Mouse (Mus musculus) lung, embryonic 15.5 days (tissue): ENCODE results near the gene Slc22a12. TPM values are rescaled to one million over a fixed set of nuclear protein-coding genes. Genes with fewer than 3 reads are reported as not detected.

Source experiments
- ATAC-seq: fragments of 200-750 bp; cut with Nextera tagmentation; 2 replicates; pipeline ENCODE4 v1.8.0; 2017; ENCODE audit warnings: moderate number of reproducible peaks, borderline replicate concordance; ENCODE audit not compliant: low FRiP score, low TSS enrichment; ENCODE audit errors: extremely low read depth
- H3K27ac ChIP-seq: fragments of 300-500 bp; sonication (generic); 2 replicates; pipeline ENCODE4 v1.5.1; 2015; ENCODE audit warnings: moderate library complexity, mild to moderate bottlenecking, inconsistent platforms
- H3K27me3 ChIP-seq: fragments of 300-500 bp; sonication (generic); 2 replicates; pipeline ENCODE4 v1.6.1; 2015; ENCODE audit warnings: inconsistent platforms
- H3K36me3 ChIP-seq: fragments of 300-500 bp; sonication (generic); 2 replicates; pipeline ENCODE4 v1.6.1; 2015; ENCODE audit warnings: inconsistent platforms
- H3K4me1 ChIP-seq: fragments of 300-500 bp; sonication (generic); 2 replicates; pipeline ENCODE4 v1.6.1; 2015; ENCODE audit warnings: inconsistent platforms
- H3K4me2 ChIP-seq: fragments of 300-500 bp; sonication (generic); 2 replicates; pipeline ENCODE4 v1.6.1; 2015; ENCODE audit warnings: inconsistent platforms, mild to moderate bottlenecking, moderate library complexity
- H3K4me3 ChIP-seq: fragments of 300-500 bp; sonication (generic); 2 replicates; pipeline ENCODE4 v1.5.1; 2015; ENCODE audit warnings: mild to moderate bottlenecking, inconsistent platforms
- H3K9ac ChIP-seq: fragments of 300-500 bp; sonication (generic); 2 replicates; pipeline ENCODE4 v1.6.1; 2015; ENCODE audit warnings: inconsistent platforms
- H3K9me3 ChIP-seq: fragments of 300-500 bp; sonication (generic); 2 replicates; pipeline ENCODE4 v1.6.1; 2016; ENCODE audit warnings: inconsistent platforms
- WGBS: fragments of 180-500 bp; shearing (Covaris S2); methylation state at CpG from one replicate; pipeline ENCODE4 v1.1.7; 2015; 5-methylcytosine and 5-hydroxymethylcytosine counted together
- polyA plus RNA-seq: library from polyadenylated mRNA; unstranded; fragments of >200 nt; fragmentation: Nextera tagmentation; extraction: Ambion mirVana; gene quantifications from 2 replicates; pipeline ENCODE4 v1.2.1, GENCODE M21; 2015

Slc22a12 gene
- polyA plus RNA-seq, result 0.11 TPM in 1 of 2 replicates, not detected in the other

GRCm38 (mm10) chr19:6542367-6543034, at the start of gene Slc22a12:
Gene Slc22a12, minus strand, starts transcription at chr19:6543032.
- Histone ChIP-seq H3K27me3 (no peaks in the 10 kb centered on the region), H3K4me2 (no peak within 1 kb of the TSS), H3K36me3 (no peaks in the 10 kb centered on the region), H3K4me1 (no peaks in the 10 kb centered on the region), H3K9ac (no peak within 1 kb of the TSS), H3K9me3 (no peaks in the 10 kb centered on the region), H3K4me3 (no peak within 1 kb of the TSS), H3K27ac (no peak within 1 kb of the TSS)
- no peak for ATAC-seq
- WGBS, result 85% methylated on average over 16 of the region's 16 CpGs

GRCm38 (mm10) chr19:6572001-6572400, 29.2 kb upstream of the Slc22a12 start:
- Histone ChIP-seq H3K9ac (no peak overlapping the region), H3K4me3 (no peak overlapping the region), H3K27me3 (no peaks in the 10 kb centered on the region), H3K27ac (no peak overlapping the region), H3K9me3 (no peaks in the 10 kb centered on the region), H3K4me1 (no peaks in the 10 kb centered on the region), H3K4me2 (no peak overlapping the region), H3K36me3 (no peaks in the 10 kb centered on the region)
- WGBS, result 25% methylated on average over 4 of the region's 4 CpGs
- no peak for ATAC-seq

- no peak for ATAC-seq
These were observed 28.6 kb upstream of the Slc22a12 start for GRCm38 (mm10) chr19:6571476-6571875.

GRCm38 (mm10) chr19:6569561-6569960, 26.7 kb upstream of the Slc22a12 start:
- H3K36me3 ChIP-seq, result no peaks in the 10 kb centered on the region
- H3K4me2 ChIP-seq, result no peak overlapping the region
- H3K9me3 ChIP-seq, result no peaks in the 10 kb centered on the region
- WGBS, result 33% methylated on average over 5 of the region's 5 CpGs
- no peak overlapping the region for H3K9ac ChIP-seq
- no peaks in the 10 kb centered on the region for H3K27me3 ChIP-seq
- H3K4me3 ChIP-seq, result no peak overlapping the region
- ATAC-seq, result no peak
- no peak overlapping the region for H3K27ac ChIP-seq
- no peaks in the 10 kb centered on the region for H3K4me1 ChIP-seq

More at GRCm38 (mm10) chr19:6571476-6571875, 28.6 kb upstream of the Slc22a12 start:
- H3K4me3 ChIP-seq, result no peak overlapping the region
- 65% methylated on average over 5 of the region's 5 CpGs for WGBS
- H3K4me2 ChIP-seq, result no peak overlapping the region
- H3K9ac ChIP-seq, result no peak overlapping the region
- no peaks in the 10 kb centered on the region for H3K4me1 ChIP-seq
- no peak overlapping the region for H3K27ac ChIP-seq
- no peaks in the 10 kb centered on the region for H3K36me3 ChIP-seq
- no peaks in the 10 kb centered on the region for H3K27me3 ChIP-seq
- H3K9me3 ChIP-seq, result no peaks in the 10 kb centered on the region

GRCm38 (mm10) chr19:6569021-6569420, 26.2 kb upstream of the Slc22a12 start:
- no peaks in the 10 kb centered on the region for H3K4me1 ChIP-seq
- H3K4me2 ChIP-seq, result no peak overlapping the region
- H3K9me3 ChIP-seq, result no peaks in the 10 kb centered on the region
- H3K4me3 ChIP-seq, result no peak overlapping the region
- H3K27me3 ChIP-seq, result no peaks in the 10 kb centered on the region
- no peaks in the 10 kb centered on the region for H3K36me3 ChIP-seq
- H3K27ac ChIP-seq, result no peak overlapping the region
- 77% methylated on average over 5 of the region's 5 CpGs for WGBS
- no peak overlapping the region for H3K9ac ChIP-seq
- ATAC-seq, result no peak

- no peaks in the 10 kb centered on the region for H3K27me3 ChIP-seq
- H3K4me1 ChIP-seq, result no peaks in the 10 kb centered on the region
- H3K27ac ChIP-seq, result no peak overlapping the region
- no peaks in the 10 kb centered on the region for H3K9me3 ChIP-seq
- no peak for ATAC-seq
- WGBS, result 86% methylated on average over 2 of the region's 2 CpGs
- H3K4me2 ChIP-seq, result no peak overlapping the region
- no peak overlapping the region for H3K4me3 ChIP-seq
- H3K9ac ChIP-seq, result no peak overlapping the region
- H3K36me3 ChIP-seq, result no peaks in the 10 kb centered on the region
These were observed 23.6 kb upstream of the Slc22a12 start for GRCm38 (mm10) chr19:6566450-6566849.

GRCm38 (mm10) chr19:6565136-6565535, 22.3 kb upstream of the Slc22a12 start:
- 86% methylated on average over 6 of the region's 6 CpGs for WGBS
- no peaks in the 10 kb centered on the region for H3K36me3 ChIP-seq
- H3K4me2 ChIP-seq, result no peak overlapping the region
- H3K27me3 ChIP-seq, result no peaks in the 10 kb centered on the region
- H3K27ac ChIP-seq, result no peak overlapping the region
- no peaks in the 10 kb centered on the region for H3K9me3 ChIP-seq
- no peak overlapping the region for H3K4me3 ChIP-seq
- ATAC-seq, result no peak
- no peak overlapping the region for H3K9ac ChIP-seq
- H3K4me1 ChIP-seq, result no peaks in the 10 kb centered on the region

- H3K4me3 ChIP-seq, result no peak overlapping the region
- no peak overlapping the region for H3K4me2 ChIP-seq
- H3K9me3 ChIP-seq, result no peaks in the 10 kb centered on the region
- no peaks in the 10 kb centered on the region for H3K36me3 ChIP-seq
- ATAC-seq, result no peak
- 74% methylated on average over 7 of the region's 7 CpGs for WGBS
- H3K9ac ChIP-seq, result no peak overlapping the region
- H3K27ac ChIP-seq, result no peak overlapping the region
- H3K27me3 ChIP-seq, result no peaks in the 10 kb centered on the region
- H3K4me1 ChIP-seq, result no peaks in the 10 kb centered on the region
These were observed 17.5 kb upstream of the Slc22a12 start for GRCm38 (mm10) chr19:6560246-6560815.

- H3K9me3 ChIP-seq, result no peaks in the 10 kb centered on the region
- H3K27me3 ChIP-seq, result no peaks in the 10 kb centered on the region
- no peak overlapping the region for H3K27ac ChIP-seq
- WGBS, result 53% methylated on average over 4 of the region's 4 CpGs
- no peak for ATAC-seq
- H3K4me3 ChIP-seq, result no peak overlapping the region
- H3K4me2 ChIP-seq, result no peak overlapping the region
- H3K36me3 ChIP-seq, result no peaks in the 10 kb centered on the region
- no peaks in the 10 kb centered on the region for H3K4me1 ChIP-seq
- H3K9ac ChIP-seq, result no peak overlapping the region
These were observed 16.7 kb upstream of the Slc22a12 start for GRCm38 (mm10) chr19:6559576-6559975.

- Histone ChIP-seq H3K4me3 (no peak overlapping the region), H3K36me3 (no peaks in the 10 kb centered on the region), H3K4me1 (peaks cover 11% of the 10 kb centered on the region; the same call in 1 of the 2 replicates), H3K9me3 (no peaks in the 10 kb centered on the region), H3K4me2 (no peak overlapping the region), H3K27ac (peak overlapping the region; percentile 21), H3K27me3 (no peaks in the 10 kb centered on the region), H3K9ac (no peak overlapping the region)
- ATAC-seq, result peak; percentile 40; the same call in 1 of the 2 replicates
- 21% methylated on average over 8 of the region's 8 CpGs for WGBS
These were observed 11.2 kb upstream of the Slc22a12 start for GRCm38 (mm10) chr19:6553819-6554582.

- Histone ChIP-seq H3K4me2 (no peak overlapping the region), H3K4me1 (peaks cover 11% of the 10 kb centered on the region; the same call in 1 of the 2 replicates), H3K36me3 (no peaks in the 10 kb centered on the region), H3K9me3 (no peaks in the 10 kb centered on the region), H3K4me3 (no peak overlapping the region), H3K9ac (no peak overlapping the region), H3K27me3 (no peaks in the 10 kb centered on the region), H3K27ac (no peak overlapping the region)
- ATAC-seq, result no peak
- WGBS, result 59% methylated on average over 5 of the region's 5 CpGs
These were observed 10.3 kb upstream of the Slc22a12 start for GRCm38 (mm10) chr19:6553174-6553573.
